In genomic region chr11:109439209-109439608, GRCm38 (mm10) we compare ENCODE assay signal across 10 mouse cellular contexts. TPM values are rescaled to one million over a fixed set of nuclear protein-coding genes. Genes with fewer than 3 reads are reported as not detected.
DNase-seq lines count a peak whose midpoint lies in the region; ATAC-seq and TF ChIP-seq lines count a peak whose summit lies in the region.
"Had no signal": no experiment of that assay in that cellular context is flagged by ENCODE, and none has a peak within 500 bp of the region (broad histone marks: within the 10 kb centered on the region; RNA-seq: fewer than 3 reads in every experiment).

No protein-coding gene starts in this region.

- no peak for TF ChIP-seq EP300 in heart, adult 2 months (IDR thresholded peaks at IDR 0.05; ENCODE audit: insufficient read depth, low read depth, low read length)
- no peak for TF ChIP-seq EP300 in liver, postnatal 0 days (IDR thresholded peaks at IDR 0.05; ENCODE audit: low read depth)

- intact Hi-C loops in heart, adult 2 months (cut with DNase I) = no loop called here
- intact Hi-C loops in heart, postnatal 10 days (cut with DNase I) = no loop called here

- 19% methylated on average over 5 of the region's 5 CpGs for WGBS in heart, adult 2 months
- 29% methylated on average over 5 of the region's 5 CpGs for WGBS in hindbrain, embryonic 10.5 days
- 33% methylated on average over 5 of the region's 5 CpGs for WGBS in liver, postnatal 0 days (ENCODE audit: insufficient replicate concordance)
- 55% methylated on average over 5 of the region's 5 CpGs for WGBS in thymus, adult 2 months

- no peak for TF ChIP-seq CTCF in heart, adult 2 months (IDR thresholded peaks at IDR 0.05)
- no peak for TF ChIP-seq CTCF in E14TG2a.4 (conservative IDR thresholded peaks at IDR 0.05; ENCODE audit: low read length)
- no peak for TF ChIP-seq CTCF in liver, postnatal 0 days (IDR thresholded peaks at IDR 0.05; ENCODE audit: low read depth)
- no peak for TF ChIP-seq CTCF in thymus, adult 2 months (IDR thresholded peaks at IDR 0.05; ENCODE audit: borderline replicate concordance, control insufficient read depth, extremely low read depth, insufficient read depth, low read length, poor library complexity)

- H3K79me2 ChIP-seq in heart, adult 2 months (replicated peaks; ENCODE audit: control insufficient read depth, insufficient read depth, low read length) = no peaks in the 10 kb centered on the region

- H3K4me3 ChIP-seq in heart, adult 2 months = no peak overlapping the region
- 0 out of 2 replicates have a peak overlapping the region, but pooled peaks have one; percentile 74 for H3K4me3 ChIP-seq in E14TG2a.4 (replicated peaks; ENCODE audit: low read length)
- H3K4me3 ChIP-seq in hindbrain, embryonic 10.5 days = 0 out of 2 replicates have a peak overlapping the region, but pooled peaks have one; percentile 56
- peak overlapping the region; percentile 59; the same call in 1 of the 2 replicates for H3K4me3 ChIP-seq in liver, postnatal 0 days (ENCODE audit: low read depth, low read length)
- no peak overlapping the region for H3K4me3 ChIP-seq in thymus, adult 2 months (ENCODE audit: control insufficient read depth, insufficient read depth, low read length)

- no peaks in the 10 kb centered on the region for H3K9me3 ChIP-seq in E14TG2a.4 (ENCODE audit: low read length)
- H3K9me3 ChIP-seq in hindbrain, embryonic 10.5 days = no peaks in the 10 kb centered on the region
- H3K9me3 ChIP-seq in liver, postnatal 0 days (ENCODE audit: low read length) = no peaks in the 10 kb centered on the region

- H3K27ac ChIP-seq in heart, adult 2 months = peak overlapping the region; percentile 68
- H3K27ac ChIP-seq in hindbrain, embryonic 10.5 days = peak overlapping the region; percentile 79; the same call in 1 of the 2 replicates
- H3K27ac ChIP-seq in liver, postnatal 0 days (ENCODE audit: low read depth) = no peak overlapping the region
- no peak overlapping the region for H3K27ac ChIP-seq in thymus, adult 2 months (ENCODE audit: control insufficient read depth, insufficient read depth, low read length)

- no peak for DNase-seq in heart, adult 2 months
- DNase-seq in heart, postnatal 10 days = no peak
- DNase-seq in hindbrain, embryonic 10.5 days (ENCODE audit: low spot score) = no peak
- no peak for DNase-seq in liver, postnatal 0 days
- DNase-seq in right cerebral cortex, postnatal 10 days (ENCODE audit: low spot score in 2 of 2) = no peak
- DNase-seq in thymus, adult 2 months = no peak

- H3K27me3 ChIP-seq in heart, adult 2 months (ENCODE audit: control insufficient read depth, insufficient read depth, low read length) = no peaks in the 10 kb centered on the region
- H3K27me3 ChIP-seq in E14TG2a.4 (ENCODE audit: insufficient read depth, low read length) = peaks cover 18% of the 10 kb centered on the region
- H3K27me3 ChIP-seq in hindbrain, embryonic 10.5 days (ENCODE audit: insufficient read depth, poor library complexity, severe bottlenecking) = peaks cover 16% of the 10 kb centered on the region
- H3K27me3 ChIP-seq in liver, postnatal 0 days (ENCODE audit: insufficient read depth, low read length) = no peaks in the 10 kb centered on the region
- no peaks in the 10 kb centered on the region for H3K27me3 ChIP-seq in thymus, adult 2 months (ENCODE audit: control insufficient read depth, insufficient read depth, low read length)

- no peak overlapping the region for H3K9ac ChIP-seq in heart, adult 2 months (ENCODE audit: low read depth, low read length)
- H3K9ac ChIP-seq in liver, postnatal 0 days (replicated peaks) = no peak overlapping the region

- no peak for TF ChIP-seq POLR2A in heart, adult 2 months (IDR thresholded peaks at IDR 0.05; ENCODE audit: insufficient read depth, low read depth, low read length)
- TF ChIP-seq POLR2A in thymus, adult 2 months (IDR thresholded peaks at IDR 0.05; ENCODE audit: control insufficient read depth, extremely low read depth, insufficient read depth, low read length, poor library complexity) = no peak

- H3K4me1 ChIP-seq in heart, adult 2 months (ENCODE audit: control insufficient read depth, insufficient read depth, low read length) = peaks cover 1% of the 10 kb centered on the region
- H3K4me1 ChIP-seq in E14TG2a.4 (replicated peaks; ENCODE audit: low read depth, low read length) = peaks cover 17% of the 10 kb centered on the region
- H3K4me1 ChIP-seq in hindbrain, embryonic 10.5 days (replicated peaks) = peaks cover 14% of the 10 kb centered on the region
- H3K4me1 ChIP-seq in liver, postnatal 0 days (ENCODE audit: insufficient read depth) = peaks cover 12% of the 10 kb centered on the region
- peaks cover 17% of the 10 kb centered on the region for H3K4me1 ChIP-seq in thymus, adult 2 months (replicated peaks; ENCODE audit: control insufficient read depth, insufficient read depth, low read length)

- peak; percentile 1; the same call in 1 of the 2 replicates for ATAC-seq in liver, postnatal 0 days
- ATAC-seq in monocyte, adult 5-6 weeks (replicated peaks; ENCODE audit: insufficient number of reproducible peaks, low FRiP score, low TSS enrichment, poor library complexity, severe bottlenecking) = no peak

- peak overlapping the region; percentile 81 for H3K4me2 ChIP-seq in liver, postnatal 0 days (ENCODE audit: low read depth, low read length)

- H3K36me3 ChIP-seq in heart, adult 2 months (ENCODE audit: control insufficient read depth, insufficient read depth, low read length) = no peaks in the 10 kb centered on the region
- peaks cover 35% of the 10 kb centered on the region for H3K36me3 ChIP-seq in E14TG2a.4 (ENCODE audit: insufficient read depth, low read length)
- H3K36me3 ChIP-seq in hindbrain, embryonic 10.5 days = peaks cover 43% of the 10 kb centered on the region
- H3K36me3 ChIP-seq in liver, postnatal 0 days (replicated peaks; ENCODE audit: insufficient read depth, low read length) = peaks cover 19% of the 10 kb centered on the region
- peaks cover 5% of the 10 kb centered on the region; the same call in 1 of the 2 replicates for H3K36me3 ChIP-seq in thymus, adult 2 months (ENCODE audit: control insufficient read depth, insufficient read depth, low read length)

RNA-seq across cellular contexts. Expression of gene Amz2, which starts 13.5 kb away (rescaled TPM):
- total RNA-seq in heart, adult 2 months (2021) = 10 to 100 TPM; 50.2 to 57.5 TPM
- polyA plus RNA-seq in heart, adult 2 months (2012; rRNA removed) = 52.4 and 99.9 TPM in 2 replicates
- total RNA-seq in heart, postnatal 10 days (2021) = 10 to 100 TPM; 42.9 to 46.8 TPM
- 40.8 and 41.9 TPM in 2 replicates for polyA plus RNA-seq in hindbrain, embryonic 10.5 days (2016; fragmentation: Nextera tagmentation; extraction: Ambion mirVana)
- polyA plus RNA-seq in liver, postnatal 0 days (2015; fragmentation: Nextera tagmentation; extraction: Ambion mirVana) = 9.4 and 11.0 TPM in 2 replicates
- total RNA-seq in monocyte, adult 5-6 weeks (2017) = 32.6 to 34.9 TPM (median 33.6 TPM) in 3 replicates
- polyA plus RNA-seq in thymus, adult 2 months (2012; rRNA removed) = 55.9 and 75.3 TPM in 2 replicates

RNA-seq across cellular contexts. Expression of gene 9930022D16Rik, which starts 25.5 kb away (rescaled TPM):
- not detected for total RNA-seq in heart, adult 2 months (2021)
- not detected in 2 replicates for polyA plus RNA-seq in heart, adult 2 months (2012; rRNA removed)
- total RNA-seq in heart, postnatal 10 days (2021) = not detected
- polyA plus RNA-seq in hindbrain, embryonic 10.5 days (2016; fragmentation: Nextera tagmentation; extraction: Ambion mirVana) = not detected in 2 replicates
- not detected in 2 replicates for polyA plus RNA-seq in liver, postnatal 0 days (2015; fragmentation: Nextera tagmentation; extraction: Ambion mirVana)
- 0.85 to 6.5 TPM (median 1.6 TPM) in 3 replicates for total RNA-seq in monocyte, adult 5-6 weeks (2017)
- polyA plus RNA-seq in thymus, adult 2 months (2012; rRNA removed) = not detected in 2 replicates
- total RNA-seq: gastrocnemius, adult 18-20 months had no signal
- polyA plus RNA-seq: C2C12 had no signal

RNA-seq across cellular contexts. Expression of gene Arsg, which starts 34.0 kb away (rescaled TPM):
- 1 to 10 TPM; 1.2 to 1.3 TPM for total RNA-seq in heart, adult 2 months (2021)
- 1.5 and 1.8 TPM in 2 replicates for polyA plus RNA-seq in heart, adult 2 months (2012; rRNA removed)
- 1 to 10 TPM; 4.3 to 4.4 TPM for total RNA-seq in heart, postnatal 10 days (2021)
- 2.6 and 3.8 TPM in 2 replicates for polyA plus RNA-seq in hindbrain, embryonic 10.5 days (2016; fragmentation: Nextera tagmentation; extraction: Ambion mirVana)
- polyA plus RNA-seq in liver, postnatal 0 days (2015; fragmentation: Nextera tagmentation; extraction: Ambion mirVana) = 11.8 and 13.1 TPM in 2 replicates
- 0.96 to 2.5 TPM (median 1.1 TPM) in 3 replicates for total RNA-seq in monocyte, adult 5-6 weeks (2017)
- 3.9 and 4.0 TPM in 2 replicates for polyA plus RNA-seq in thymus, adult 2 months (2012; rRNA removed)

RNA-seq across cellular contexts. Expression of gene Slc16a6, which starts 34.2 kb away (rescaled TPM):
- 1 to 10 TPM; 4.9 to 8.2 TPM for total RNA-seq in heart, adult 2 months (2021)
- 1.8 and 2.1 TPM in 2 replicates for polyA plus RNA-seq in heart, adult 2 months (2012; rRNA removed)
- total RNA-seq in heart, postnatal 10 days (2021) = 10 to 100 TPM; 13.9 to 14.6 TPM
- 3.6 and 5.5 TPM in 2 replicates for polyA plus RNA-seq in hindbrain, embryonic 10.5 days (2016; fragmentation: Nextera tagmentation; extraction: Ambion mirVana)
- polyA plus RNA-seq in liver, postnatal 0 days (2015; fragmentation: Nextera tagmentation; extraction: Ambion mirVana) = 18.8 and 19.0 TPM in 2 replicates
- 9.1 to 20.3 TPM (median 11.3 TPM) in 3 replicates for total RNA-seq in monocyte, adult 5-6 weeks (2017)
- 9.0 and 11.2 TPM in 2 replicates for polyA plus RNA-seq in thymus, adult 2 months (2012; rRNA removed)

Comparison
In these comparisons a context has a peak if more than half of its experiments do, and no peak if none do; other contexts are left out.
1. H3K27ac ChIP-seq: peak in heart, adult 2 months (single experiment) and hindbrain, embryonic 10.5 days (single experiment); none in liver, postnatal 0 days (single experiment) and thymus, adult 2 months (single experiment).
2. H3K4me3 ChIP-seq: peak in E14TG2a.4 (single experiment), hindbrain, embryonic 10.5 days (single experiment) and liver, postnatal 0 days (single experiment); none in heart, adult 2 months (single experiment) and thymus, adult 2 months (single experiment).